Mouse (Mus musculus): ENCODE measurements at regions not wholly inside any gene's neighbourhood (a gene's known extent, or its start where the extent isn't known, plus 50 kb on each side); places are given as distances from the start of the nearest gene placed in this dataset.

GRCm38 (mm10) chr2:73978072-73978471 lies 66.9 kb upstream of the Atp5g3 start:
- no peak for DNase-seq

- DNase-seq = no peak
Observed at GRCm38 (mm10) chr2:73973774-73974173, 62.6 kb upstream of the Atp5g3 start.

DNA sequence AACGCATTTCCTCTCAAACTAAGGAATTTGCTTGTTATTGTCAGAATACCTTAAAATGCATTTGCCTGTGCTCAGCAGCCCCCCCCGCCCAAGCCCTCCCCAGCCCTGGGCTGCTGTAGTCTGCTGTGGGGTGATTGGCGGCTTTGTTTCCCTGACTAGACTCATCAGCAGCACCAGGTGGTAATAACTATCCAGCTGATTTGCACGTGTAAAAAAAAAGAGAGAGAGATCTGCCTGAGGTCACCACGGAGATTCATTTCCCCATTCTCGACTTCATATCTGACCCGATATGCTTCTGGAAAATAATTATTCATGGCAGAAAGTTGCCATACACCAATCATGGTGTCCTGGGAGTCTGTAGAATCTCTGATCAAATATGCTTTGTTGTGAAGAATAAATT lies 56.5 kb upstream of the Atp5g3 start:
- no peak for DNase-seq

GRCm38 (mm10) chr2:73965595-73965994 lies 54.5 kb upstream of the Atp5g3 start:
- DNase-seq = peak in 1 of 2 experiments; percentile 46
